Mouse (Mus musculus) hindbrain, embryonic 11.5 days (tissue): ENCODE measurements around the gene Dgki. TPM values are rescaled to one million over a fixed set of nuclear protein-coding genes. Genes with fewer than 3 reads are reported as not detected.

ENCODE experiments used
- ATAC-seq: fragments of 200-750 bp; cut with Nextera tagmentation; 2 replicates; pipeline ENCODE4 v1.8.0; 2017; ENCODE audit warnings: mild to moderate bottlenecking, moderate TSS enrichment, moderate library complexity; ENCODE audit not compliant: low FRiP score
- DNase-seq: peaks from one replicate; pipeline ENCODE4 v3.0.0-alpha.2; 2015; ENCODE audit warnings: low spot score
- H3K27ac ChIP-seq: fragments of 300-500 bp; sonication (generic); 2 replicates; pipeline ENCODE4 v1.5.1; 2014; ENCODE audit warnings: mild to moderate bottlenecking, low read depth, low read length
- H3K27me3 ChIP-seq: fragments of 300-500 bp; sonication (generic); 2 replicates; pipeline ENCODE4 v1.6.1; 2014; ENCODE audit warnings: mild to moderate bottlenecking, low read length, moderate library complexity, mixed read lengths; ENCODE audit not compliant: control insufficient read depth, insufficient read depth
- H3K36me3 ChIP-seq: fragments of 300-500 bp; sonication (generic); 2 replicates; pipeline ENCODE4 v1.6.1; 2014; ENCODE audit warnings: mild to moderate bottlenecking, low read length, moderate library complexity, mixed read lengths; ENCODE audit not compliant: control insufficient read depth, insufficient read depth
- H3K4me1 ChIP-seq: fragments of 300-500 bp; sonication (generic); replicated peaks from 2 replicates; pipeline ENCODE4 v1.6.1; 2014; ENCODE audit warnings: low read length, mixed read lengths; ENCODE audit not compliant: control insufficient read depth, insufficient read depth
- H3K4me2 ChIP-seq: fragments of 300-500 bp; sonication (generic); replicated peaks from 2 replicates; pipeline ENCODE4 v1.6.1; 2014; ENCODE audit warnings: mild to moderate bottlenecking, low read depth, low read length
- H3K4me3 ChIP-seq: fragments of 300-500 bp; sonication (generic); 2 replicates; pipeline ENCODE4 v1.5.1; 2014; ENCODE audit warnings: low read depth, low read length
- H3K9ac ChIP-seq: fragments of 300-500 bp; sonication (generic); 2 replicates; pipeline ENCODE4 v1.6.1; 2014; ENCODE audit warnings: low read depth, low read length
- H3K9me3 ChIP-seq: fragments of 300-500 bp; sonication (generic); 2 replicates; pipeline ENCODE4 v1.6.1; 2016; ENCODE audit warnings: low read length; ENCODE audit not compliant: control insufficient read depth
- WGBS: fragments of 180-500 bp; shearing (Covaris S2); extraction: QIAGEN DNeasy Blood & Tissue Kit; methylation state at CpG from one replicate; pipeline ENCODE4 v1.1.7; 2014; 5-methylcytosine and 5-hydroxymethylcytosine counted together
- polyA plus RNA-seq: library from polyadenylated mRNA; unstranded; fragments of >200 nt; fragmentation: Nextera tagmentation; extraction: Ambion mirVana; gene quantifications from 2 replicates; pipeline ENCODE4 v1.2.1, GENCODE M21; 2014

Gene Dgki
- polyA plus RNA-seq, 1 experiment from 2014 or later, result 2.6 TPM

DNA sequence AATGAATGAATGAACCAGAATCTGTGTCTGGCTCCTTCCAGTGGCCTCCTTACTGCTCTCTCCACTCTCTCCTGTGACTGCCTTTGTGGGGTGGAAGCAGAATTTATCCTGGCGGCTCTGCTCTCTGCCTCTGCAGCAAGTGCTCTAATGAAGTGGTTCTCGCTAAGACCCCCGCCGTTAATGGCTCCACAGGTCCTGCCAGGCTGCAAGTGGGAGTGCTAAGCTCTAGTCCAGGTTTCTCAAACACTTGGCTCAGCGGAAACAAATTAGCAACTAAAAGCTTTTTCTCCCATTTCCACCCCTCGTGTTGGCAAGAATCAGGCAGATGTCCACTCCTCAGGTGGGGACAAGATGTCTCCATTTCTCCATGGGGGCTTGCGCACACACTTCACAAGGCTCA lies 28.7 kb upstream of the Dgki start:
- no peak overlapping the region for H3K27ac ChIP-seq
- DNase-seq, result no peak
- peaks cover 2% of the 10 kb centered on the region; the same call in 1 of the 2 replicates for H3K4me1 ChIP-seq
- H3K27me3 ChIP-seq, result no peaks in the 10 kb centered on the region
- 48% methylated on average over 7 of the region's 7 CpGs for WGBS
- no peaks in the 10 kb centered on the region for H3K9me3 ChIP-seq
- H3K4me2 ChIP-seq, result no peak overlapping the region
- no peak for ATAC-seq
- no peaks in the 10 kb centered on the region for H3K36me3 ChIP-seq
- no peak overlapping the region for H3K4me3 ChIP-seq
- H3K9ac ChIP-seq, result no peak overlapping the region

- Histone ChIP-seq H3K27ac (no peak overlapping the region), H3K4me2 (no peak overlapping the region), H3K4me1 (peaks cover 2% of the 10 kb centered on the region; the same call in 1 of the 2 replicates), H3K9me3 (no peaks in the 10 kb centered on the region), H3K36me3 (no peaks in the 10 kb centered on the region), H3K4me3 (no peak overlapping the region), H3K27me3 (no peaks in the 10 kb centered on the region), H3K9ac (no peak overlapping the region)
- ATAC-seq, result no peak
- 54% methylated on average over 6 of the region's 6 CpGs for WGBS
- no peak for DNase-seq
Measured at GRCm38 (mm10) chr6:37327519-37327918, 27.5 kb upstream of the Dgki start.

GRCm38 (mm10) chr6:37326603-37326955 lies 26.6 kb upstream of the Dgki start:
- 54% methylated on average over 8 of the region's 8 CpGs for WGBS
- Histone ChIP-seq H3K4me2 (no peak overlapping the region), H3K27ac (no peak overlapping the region), H3K4me3 (no peak overlapping the region), H3K27me3 (no peaks in the 10 kb centered on the region), H3K4me1 (peaks cover 2% of the 10 kb centered on the region; the same call in 1 of the 2 replicates), H3K9ac (no peak overlapping the region), H3K36me3 (no peaks in the 10 kb centered on the region), H3K9me3 (no peaks in the 10 kb centered on the region)
- DNase-seq (no peak), ATAC-seq (no peak)

DNA sequence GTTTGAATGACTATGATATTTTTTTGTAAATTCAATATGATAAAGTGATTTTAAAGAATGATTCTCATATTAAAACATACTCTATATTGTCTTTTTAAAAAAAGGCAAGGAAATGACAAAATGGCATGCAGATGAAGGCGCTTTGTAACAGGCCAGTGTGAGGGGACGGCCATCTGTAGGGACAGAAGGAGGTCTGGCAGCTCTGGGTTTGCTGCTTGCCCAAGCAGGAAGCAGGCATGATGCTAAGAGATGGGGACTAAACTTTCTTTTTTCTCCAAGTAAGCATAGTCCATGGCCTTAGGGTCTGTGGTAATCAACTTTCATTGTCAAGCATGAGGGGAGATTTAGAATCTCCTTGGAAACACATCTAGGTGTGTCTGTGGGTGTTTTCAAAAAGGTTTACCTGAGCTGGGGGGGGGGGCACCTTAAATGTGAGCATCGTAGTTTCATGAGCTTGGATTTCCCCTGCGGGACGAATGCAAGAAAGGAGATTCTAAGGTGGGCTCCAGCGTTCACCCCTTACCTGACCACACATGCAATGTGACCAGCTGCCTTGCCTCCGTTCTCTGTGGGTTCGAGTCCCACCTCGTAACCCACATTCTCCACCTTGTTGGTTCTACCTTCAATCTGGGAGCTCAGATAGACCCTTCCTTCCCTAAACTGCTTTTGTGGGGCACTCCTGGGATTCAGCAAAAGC lies 26.1 kb upstream of the Dgki start:
- no peaks in the 10 kb centered on the region for H3K9me3 ChIP-seq
- ATAC-seq, result no peak
- no peak for DNase-seq
- H3K27ac ChIP-seq, result no peak overlapping the region
- no peak overlapping the region for H3K4me3 ChIP-seq
- no peaks in the 10 kb centered on the region for H3K36me3 ChIP-seq
- no peak overlapping the region for H3K4me2 ChIP-seq
- WGBS, result 92% methylated on average over 9 of the region's 9 CpGs
- H3K4me1 ChIP-seq, result peaks cover 2% of the 10 kb centered on the region; the same call in 1 of the 2 replicates
- no peaks in the 10 kb centered on the region for H3K27me3 ChIP-seq
- no peak overlapping the region for H3K9ac ChIP-seq

DNA sequence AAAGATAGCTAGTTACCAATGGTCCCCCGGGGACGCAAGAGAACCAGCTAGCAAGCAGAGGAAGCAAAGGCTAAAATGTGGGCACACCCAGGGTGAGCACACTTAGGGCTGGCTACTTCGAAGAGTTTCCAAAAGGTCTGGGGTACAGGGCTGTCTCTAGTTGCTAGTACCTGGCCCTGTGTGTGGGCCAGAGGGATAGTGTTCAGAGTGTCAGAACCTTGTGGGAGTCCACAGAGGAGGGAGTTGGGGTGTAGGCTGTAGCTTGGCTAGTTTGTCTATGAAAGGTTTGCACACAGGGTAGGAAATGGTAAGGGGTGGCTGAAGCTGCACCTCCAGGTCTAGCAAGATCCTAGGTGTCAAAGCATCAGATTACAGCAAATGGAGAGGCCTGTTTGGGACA lies 25.1 kb upstream of the Dgki start:
- no peaks in the 10 kb centered on the region for H3K36me3 ChIP-seq
- H3K9ac ChIP-seq, result no peak overlapping the region
- no peaks in the 10 kb centered on the region; the same call in 1 of the 2 replicates for H3K4me1 ChIP-seq
- no peak overlapping the region for H3K4me2 ChIP-seq
- H3K27ac ChIP-seq, result no peak overlapping the region
- no peaks in the 10 kb centered on the region for H3K27me3 ChIP-seq
- no peak overlapping the region for H3K4me3 ChIP-seq
- ATAC-seq, result no peak
- H3K9me3 ChIP-seq, result no peaks in the 10 kb centered on the region
- DNase-seq, result no peak
- 87% methylated on average over 3 of the region's 3 CpGs for WGBS

DNA sequence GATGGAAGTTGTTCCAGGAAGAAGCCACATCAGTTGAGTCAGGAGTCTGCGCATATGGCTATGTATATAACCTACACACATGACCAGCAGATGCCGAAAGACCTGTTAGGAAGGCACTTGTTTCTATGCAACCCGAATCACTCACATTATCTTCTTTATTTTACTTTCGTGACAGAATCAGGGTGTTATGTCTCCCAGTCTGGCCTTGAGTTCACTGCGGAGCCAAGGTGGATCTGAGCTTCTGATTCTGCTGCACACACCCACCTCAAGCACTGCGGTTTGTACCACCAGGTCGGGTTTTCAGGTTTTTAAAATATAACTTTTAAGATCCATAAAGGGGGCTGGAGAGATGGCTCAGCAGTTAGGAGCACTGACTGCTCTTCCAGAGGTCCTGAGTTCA lies 22.7 kb upstream of the Dgki start:
- ATAC-seq, result no peak
- 95% methylated on average over 7 of the region's 7 CpGs for WGBS

GRCm38 (mm10) chr6:37322088-37322487 lies 22.1 kb upstream of the Dgki start:
- 93% methylated on average over 9 of the region's 9 CpGs for WGBS
- H3K4me1 ChIP-seq, result no peaks in the 10 kb centered on the region

More for the DNA sequence above, 22.7 kb upstream of the Dgki start:
- Histone ChIP-seq H3K4me3 (no peak overlapping the region), H3K4me2 (no peak overlapping the region), H3K4me1 (no peaks in the 10 kb centered on the region), H3K9me3 (no peaks in the 10 kb centered on the region), H3K27me3 (no peaks in the 10 kb centered on the region), H3K27ac (no peak overlapping the region), H3K9ac (no peak overlapping the region), H3K36me3 (no peaks in the 10 kb centered on the region)
- no peak for DNase-seq

DNA sequence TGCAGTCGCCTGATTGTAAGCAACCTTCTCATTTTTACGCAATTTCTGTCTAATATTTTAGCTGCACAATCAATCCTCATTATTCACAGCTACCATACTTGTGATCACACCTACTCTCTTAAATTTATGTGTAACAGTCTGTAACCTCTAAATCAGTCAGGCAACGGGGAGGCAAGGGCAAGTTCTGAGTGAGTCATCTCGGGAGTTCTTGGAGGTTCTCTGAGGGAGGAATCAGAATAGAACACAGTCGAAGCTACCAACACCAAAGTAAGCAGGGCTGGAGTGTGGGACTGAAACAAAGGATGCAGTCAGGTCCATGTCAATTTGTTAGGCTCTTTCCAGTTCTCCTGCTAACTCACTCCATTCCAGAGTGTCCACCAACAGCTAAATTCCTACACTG lies 17.9 kb upstream of the Dgki start:
- DNase-seq (no peak), ATAC-seq (no peak)
- Histone ChIP-seq H3K4me1 (no peaks in the 10 kb centered on the region), H3K4me3 (no peak overlapping the region), H3K4me2 (no peak overlapping the region), H3K27me3 (no peaks in the 10 kb centered on the region), H3K9ac (no peak overlapping the region), H3K36me3 (no peaks in the 10 kb centered on the region), H3K9me3 (no peaks in the 10 kb centered on the region), H3K27ac (no peak overlapping the region)
- WGBS, result 93% methylated on average over 5 of the region's 5 CpGs

More at GRCm38 (mm10) chr6:37322088-37322487, 22.1 kb upstream of the Dgki start:
- no peaks in the 10 kb centered on the region for H3K36me3 ChIP-seq
- no peak overlapping the region for H3K9ac ChIP-seq
- H3K27ac ChIP-seq, result no peak overlapping the region
- no peak overlapping the region for H3K4me3 ChIP-seq
- no peak overlapping the region for H3K4me2 ChIP-seq
- ATAC-seq (no peak), DNase-seq (no peak)
- H3K27me3 ChIP-seq, result no peaks in the 10 kb centered on the region
- no peaks in the 10 kb centered on the region for H3K9me3 ChIP-seq

DNA sequence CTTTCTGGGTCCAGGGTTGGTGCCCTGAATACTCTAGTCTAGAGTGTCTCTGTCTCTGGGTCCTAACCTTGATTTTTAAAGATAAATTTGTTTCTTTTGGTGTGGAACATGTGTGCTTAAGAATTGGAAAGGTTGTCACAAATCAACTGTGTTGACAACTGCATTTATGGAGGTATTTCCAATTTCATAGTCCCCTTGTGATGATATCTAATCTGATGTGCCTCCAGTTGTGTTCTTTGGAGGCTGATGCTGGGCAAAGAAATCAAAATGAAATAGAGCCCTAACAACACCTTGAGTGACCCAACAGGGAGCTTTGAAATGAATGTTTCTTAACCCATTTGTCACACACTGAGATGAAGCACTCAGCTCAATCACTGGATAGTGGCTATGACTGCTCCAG lies 15.5 kb upstream of the Dgki start:
- H3K36me3 ChIP-seq, result no peaks in the 10 kb centered on the region
- DNase-seq (no peak), ATAC-seq (no peak)
- no peaks in the 10 kb centered on the region for H3K4me1 ChIP-seq
- H3K27me3 ChIP-seq, result no peaks in the 10 kb centered on the region
- H3K9ac ChIP-seq, result no peak overlapping the region
- no peak overlapping the region for H3K4me2 ChIP-seq
- H3K27ac ChIP-seq, result no peak overlapping the region
- H3K9me3 ChIP-seq, result no peaks in the 10 kb centered on the region
- H3K4me3 ChIP-seq, result no peak overlapping the region
